Mouse (Mus musculus) ES-E14 (cell line): ENCODE data around the gene Degs2.

ENCODE experiments used
- CHD2 ChIP-seq: IDR thresholded peaks from 2 replicates; pipeline ENCODE4 v1.6.1; 2014; ENCODE audit warnings: mild to moderate bottlenecking, low read depth, low read length, inconsistent platforms
- HCFC1 ChIP-seq: IDR thresholded peaks from 2 replicates; pipeline ENCODE4 v1.6.1; 2012; ENCODE audit warnings: low read length, inconsistent platforms, borderline replicate concordance; ENCODE audit not compliant: insufficient read depth
- MAFK ChIP-seq: IDR thresholded peaks from 2 replicates; pipeline ENCODE4 v1.6.1; 2014; ENCODE audit warnings: mild to moderate bottlenecking, low read depth, low read length, inconsistent platforms; ENCODE audit not compliant: insufficient read depth
- ZNF384 ChIP-seq: IDR thresholded peaks from 2 replicates; pipeline ENCODE4 v1.6.1; 2012; ENCODE audit warnings: low read depth, low read length, inconsistent platforms

- TF ChIP-seq CHD2 = no peak
- TF ChIP-seq MAFK = no peak
- no peak for TF ChIP-seq HCFC1
- TF ChIP-seq ZNF384 = no peak
Observed at GRCm38 (mm10) chr12:108737838-108738237, 35.7 kb upstream of the Degs2 start.
